Mouse (Mus musculus): ENCODE results near the gene Scpep1.

The Scpep1 gene

GRCm38 (mm10) chr11:88970202-88970732 lies 15.0 kb upstream of the Scpep1 start, which contains the start of gene Coil:
TSS of gene Coil (plus strand) at chr11:88970252.
- no peak for DNase-seq

GRCm38 (mm10) chr11:88966881-88967361 lies 11.7 kb upstream of the Scpep1 start, which contains the start of gene Elobl:
TSS of gene Elobl (minus strand) at chr11:88966931.
- DNase-seq = no peak

GRCm38 (mm10) chr11:88958851-88959250 lies 3.6 kb upstream of the Scpep1 start:
- DNase-seq = no peak

- DNase-seq = no peak
These were observed 462 bp downstream of the Scpep1 start for GRCm38 (mm10) chr11:88954803-88955202.

GRCm38 (mm10) chr11:88953582-88953981 lies 1.7 kb downstream of the Scpep1 start:
- DNase-seq = no peak

- DNase-seq = no peak
These were observed 3.1 kb downstream of the Scpep1 start for GRCm38 (mm10) chr11:88952117-88952516.

- DNase-seq = no peak
These were observed 3.7 kb downstream of the Scpep1 start for GRCm38 (mm10) chr11:88951576-88951975.

GRCm38 (mm10) chr11:88950640-88951250 lies 4.5 kb downstream of the Scpep1 start:
- no peak for DNase-seq

- DNase-seq = no peak
These were observed 5.2 kb downstream of the Scpep1 start for GRCm38 (mm10) chr11:88949802-88950639.

GRCm38 (mm10) chr11:88948896-88949295 lies 6.4 kb downstream of the Scpep1 start:
- no peak for DNase-seq

GRCm38 (mm10) chr11:88945971-88946585 lies 9.2 kb downstream of the Scpep1 start:
- no peak for DNase-seq

GRCm38 (mm10) chr11:88941489-88941888 lies 13.8 kb downstream of the Scpep1 start:
- DNase-seq = no peak

- DNase-seq = no peak
These were observed 15.6 kb downstream of the Scpep1 start for GRCm38 (mm10) chr11:88939634-88940033.

GRCm38 (mm10) chr11:88938770-88939169 lies 16.5 kb downstream of the Scpep1 start:
- DNase-seq = no peak

- no peak for DNase-seq
These were observed 17.4 kb downstream of the Scpep1 start for GRCm38 (mm10) chr11:88937886-88938285.

- DNase-seq = no peak
These were observed 20.9 kb downstream of the Scpep1 start for GRCm38 (mm10) chr11:88934089-88935000.

- no peak for DNase-seq
These were observed 22.2 kb downstream of the Scpep1 start for GRCm38 (mm10) chr11:88933030-88933429.

- DNase-seq = no peak
These were observed 23.4 kb downstream of the Scpep1 start for GRCm38 (mm10) chr11:88931692-88932530.

- no peak for DNase-seq
These were observed 28.7 kb downstream of the Scpep1 start for GRCm38 (mm10) chr11:88926566-88926965.

- DNase-seq = no peak
These were observed 45.8 kb downstream of the Scpep1 start for GRCm38 (mm10) chr11:88909388-88910036.
